Mouse (Mus musculus): ENCODE measurements around the gene Mmd2. TPM values are rescaled to one million over a fixed set of nuclear protein-coding genes. Genes with fewer than 3 reads are reported as not detected.

Mmd2 gene
- 3.6 and 4.2 TPM in 2 replicates for polyA plus RNA-seq (2015; fragmentation: Nextera tagmentation; extraction: Ambion mirVana)

- Histone ChIP-seq H3K36me3 (no peaks in the 10 kb centered on the region), H3K27me3 (replicated peaks) (0 out of 2 replicates have a peak, but pooled peaks cover 7% of the 10 kb centered on the region), H3K4me2 (peak within 1 kb of the TSS; percentile 75), H3K9ac (no peak within 1 kb of the TSS; the same call in 1 of the 2 replicates), H3K4me3 (replicated peaks) (peak within 1 kb of the TSS; percentile 39), H3K4me1 (0 out of 2 replicates have a peak, but pooled peaks cover 3% of the 10 kb centered on the region), H3K9me3 (no peaks in the 10 kb centered on the region), H3K27ac (no peak within 1 kb of the TSS)
- 4% methylated on average over 42 of the region's 42 CpGs for WGBS
- peak; percentile 53; the same call in 1 of the 2 replicates for ATAC-seq (ENCODE audit: insufficient read depth, low FRiP score, low read depth)
These were observed at the start of gene Mmd2 for GRCm38 (mm10) chr5:142608259-142608988. Gene Mmd2 (minus strand): TSS chr5:142608800.

- WGBS, result 71% methylated on average over 4 of the region's 4 CpGs
- no peak overlapping the region for H3K4me2 ChIP-seq
- no peak overlapping the region for H3K27ac ChIP-seq
- no peak for ATAC-seq (ENCODE audit: insufficient read depth, low FRiP score, low read depth)
- no peak overlapping the region for H3K9ac ChIP-seq
- H3K4me1 ChIP-seq, result peaks cover 4% of the 10 kb centered on the region; the same call in 1 of the 2 replicates
- H3K4me3 ChIP-seq (replicated peaks), result no peak overlapping the region
- H3K27me3 ChIP-seq (replicated peaks), result no peaks in the 10 kb centered on the region
- no peaks in the 10 kb centered on the region for H3K9me3 ChIP-seq
- peaks cover 13% of the 10 kb centered on the region; the same call in 1 of the 2 replicates for H3K36me3 ChIP-seq
These were observed 43.7 kb upstream of the Mmd2 start for GRCm38 (mm10) chr5:142652266-142652665.

GRCm38 (mm10) chr5:142650794-142651497, 42.3 kb upstream of the Mmd2 start:
- Histone ChIP-seq H3K36me3 (peaks cover 2% of the 10 kb centered on the region; the same call in 1 of the 2 replicates), H3K4me3 (replicated peaks) (no peak overlapping the region), H3K27ac (no peak overlapping the region), H3K4me2 (no peak overlapping the region), H3K9me3 (no peaks in the 10 kb centered on the region), H3K4me1 (peaks cover 4% of the 10 kb centered on the region; the same call in 1 of the 2 replicates), H3K27me3 (replicated peaks) (no peaks in the 10 kb centered on the region), H3K9ac (no peak overlapping the region)
- ATAC-seq (ENCODE audit: insufficient read depth, low FRiP score, low read depth), result peak; percentile 85
- 52% methylated on average over 6 of the region's 6 CpGs for WGBS

DNA sequence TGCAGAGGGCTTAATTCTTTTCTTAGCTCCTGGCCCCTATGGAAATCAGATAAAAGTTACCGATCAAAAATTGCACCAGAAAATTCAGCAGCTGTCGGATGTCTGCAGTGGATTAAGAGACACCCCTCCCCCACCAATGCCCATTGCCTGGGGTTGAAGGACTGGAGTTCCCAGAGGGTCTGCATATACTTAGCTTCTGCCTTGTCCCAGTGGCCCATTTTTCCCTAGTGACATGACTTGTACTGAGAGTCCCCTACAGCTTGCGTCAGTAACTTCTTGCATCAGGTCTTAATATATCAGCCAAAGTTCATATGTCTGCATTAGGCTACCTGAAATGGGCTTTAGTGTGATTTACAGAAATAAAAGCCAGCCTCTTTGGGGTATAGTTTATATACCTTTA, 41.8 kb upstream of the Mmd2 start:
- H3K27ac ChIP-seq, result peak overlapping the region; percentile 1; the same call in 1 of the 2 replicates
- no peak overlapping the region for H3K4me2 ChIP-seq
- ATAC-seq (ENCODE audit: insufficient read depth, low FRiP score, low read depth), result no peak
- H3K4me3 ChIP-seq (replicated peaks), result no peak overlapping the region
- no peaks in the 10 kb centered on the region for H3K27me3 ChIP-seq (replicated peaks)
- WGBS, result 45% methylated on average over 3 of the region's 3 CpGs
- H3K9me3 ChIP-seq, result no peaks in the 10 kb centered on the region
- peaks cover 4% of the 10 kb centered on the region; the same call in 1 of the 2 replicates for H3K4me1 ChIP-seq
- H3K36me3 ChIP-seq, result no peaks in the 10 kb centered on the region
- H3K9ac ChIP-seq, result no peak overlapping the region

DNA sequence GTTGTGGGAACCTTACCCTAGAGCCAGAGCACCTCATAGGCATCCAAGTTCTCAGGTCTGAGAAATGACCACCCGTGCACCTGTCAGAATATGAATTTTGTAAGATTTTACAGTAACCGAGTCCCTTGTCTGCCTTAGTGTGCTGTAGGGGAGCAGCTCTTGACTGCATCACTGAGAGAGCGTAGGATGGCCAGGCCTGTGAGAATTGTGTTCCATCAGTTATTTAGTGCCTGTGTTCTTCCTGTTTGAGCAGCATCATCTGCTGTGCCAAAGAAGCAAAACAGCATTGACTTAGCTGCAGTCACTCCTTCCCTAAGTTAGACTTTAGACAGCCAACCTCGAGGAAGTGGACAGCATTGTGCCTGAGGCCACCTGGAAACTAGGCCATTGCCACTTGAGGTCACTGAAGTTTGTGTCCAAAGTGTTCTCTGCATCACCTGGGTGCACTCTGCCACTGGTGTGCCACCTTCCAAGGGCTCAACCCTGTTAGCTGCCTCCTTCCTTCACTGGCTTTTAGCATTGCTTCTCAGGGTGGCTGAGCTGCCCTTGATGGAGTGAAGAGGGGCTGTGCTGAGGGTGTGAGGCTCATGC, 41.0 kb upstream of the Mmd2 start:
- 90% methylated on average over 4 of the region's 4 CpGs for WGBS
- Histone ChIP-seq H3K27ac (no peak overlapping the region), H3K9ac (no peak overlapping the region), H3K4me2 (no peak overlapping the region), H3K4me1 (peaks cover 4% of the 10 kb centered on the region; the same call in 1 of the 2 replicates), H3K4me3 (replicated peaks) (no peak overlapping the region), H3K9me3 (no peaks in the 10 kb centered on the region), H3K27me3 (replicated peaks) (no peaks in the 10 kb centered on the region), H3K36me3 (no peaks in the 10 kb centered on the region)
- ATAC-seq (ENCODE audit: insufficient read depth, low FRiP score, low read depth), result no peak

- H3K27me3 ChIP-seq (replicated peaks), result no peaks in the 10 kb centered on the region
- no peak overlapping the region for H3K4me3 ChIP-seq (replicated peaks)
- 74% methylated on average over 7 of the region's 7 CpGs for WGBS
- no peak overlapping the region for H3K9ac ChIP-seq
- no peak overlapping the region for H3K4me2 ChIP-seq
- no peaks in the 10 kb centered on the region for H3K36me3 ChIP-seq
- ATAC-seq (ENCODE audit: insufficient read depth, low FRiP score, low read depth), result no peak
- peaks cover 4% of the 10 kb centered on the region; the same call in 1 of the 2 replicates for H3K4me1 ChIP-seq
- no peaks in the 10 kb centered on the region for H3K9me3 ChIP-seq
- H3K27ac ChIP-seq, result no peak overlapping the region
These were observed 39.6 kb upstream of the Mmd2 start for GRCm38 (mm10) chr5:142648162-142648561.

GRCm38 (mm10) chr5:142641331-142642051, 32.9 kb upstream of the Mmd2 start:
- Histone ChIP-seq H3K9ac (no peak overlapping the region), H3K27ac (no peak overlapping the region), H3K9me3 (no peaks in the 10 kb centered on the region), H3K36me3 (peaks cover 9% of the 10 kb centered on the region; the same call in 1 of the 2 replicates), H3K4me1 (no peaks in the 10 kb centered on the region), H3K27me3 (replicated peaks) (no peaks in the 10 kb centered on the region), H3K4me2 (no peak overlapping the region), H3K4me3 (replicated peaks) (no peak overlapping the region)
- no peak for ATAC-seq (ENCODE audit: insufficient read depth, low FRiP score, low read depth)
- 90% methylated on average over 6 of the region's 6 CpGs for WGBS

GRCm38 (mm10) chr5:142640088-142640487, 31.5 kb upstream of the Mmd2 start:
- H3K36me3 ChIP-seq, result peaks cover 9% of the 10 kb centered on the region; the same call in 1 of the 2 replicates
- H3K4me3 ChIP-seq (replicated peaks), result no peak overlapping the region
- ATAC-seq (ENCODE audit: insufficient read depth, low FRiP score, low read depth), result no peak
- WGBS, result 82% methylated on average over 5 of the region's 5 CpGs
- H3K27me3 ChIP-seq (replicated peaks), result no peaks in the 10 kb centered on the region
- no peaks in the 10 kb centered on the region for H3K9me3 ChIP-seq
- no peak overlapping the region for H3K27ac ChIP-seq
- H3K9ac ChIP-seq, result no peak overlapping the region
- no peaks in the 10 kb centered on the region for H3K4me1 ChIP-seq
- H3K4me2 ChIP-seq, result no peak overlapping the region

- WGBS, result 92% methylated on average over 5 of the region's 5 CpGs
- no peak overlapping the region for H3K9ac ChIP-seq
- no peaks in the 10 kb centered on the region for H3K4me1 ChIP-seq
- H3K27me3 ChIP-seq (replicated peaks), result no peaks in the 10 kb centered on the region
- no peak overlapping the region for H3K4me3 ChIP-seq (replicated peaks)
- H3K9me3 ChIP-seq, result no peaks in the 10 kb centered on the region
- peak; percentile 80 for ATAC-seq (ENCODE audit: insufficient read depth, low FRiP score, low read depth)
- H3K27ac ChIP-seq, result no peak overlapping the region
- no peak overlapping the region for H3K4me2 ChIP-seq
- H3K36me3 ChIP-seq, result peaks cover 13% of the 10 kb centered on the region; the same call in 1 of the 2 replicates
These were observed 29.2 kb upstream of the Mmd2 start for GRCm38 (mm10) chr5:142637823-142638222.

GRCm38 (mm10) chr5:142630224-142630623, 21.6 kb upstream of the Mmd2 start:
- ATAC-seq (ENCODE audit: insufficient read depth, low FRiP score, low read depth), result no peak
- Histone ChIP-seq H3K4me3 (replicated peaks) (peak overlapping the region; percentile 84), H3K4me2 (peak overlapping the region; percentile 84), H3K36me3 (peaks cover 4% of the 10 kb centered on the region; the same call in 1 of the 2 replicates), H3K9me3 (no peaks in the 10 kb centered on the region), H3K9ac (peak overlapping the region; percentile 86), H3K27ac (peak overlapping the region; percentile 81; the same call in 1 of the 2 replicates), H3K4me1 (peaks cover 11% of the 10 kb centered on the region), H3K27me3 (replicated peaks) (no peaks in the 10 kb centered on the region)
- WGBS, result 7% methylated on average over 6 of the region's 6 CpGs

- H3K36me3 ChIP-seq, result peaks cover 4% of the 10 kb centered on the region; the same call in 1 of the 2 replicates
- no peak for ATAC-seq (ENCODE audit: insufficient read depth, low FRiP score, low read depth)
- WGBS, result 1% methylated on average over 40 of the region's 41 CpGs
- peak overlapping the region; percentile 81 for H3K27ac ChIP-seq
- no peaks in the 10 kb centered on the region for H3K27me3 ChIP-seq (replicated peaks)
- H3K9ac ChIP-seq, result peak overlapping the region; percentile 86
- peak overlapping the region; percentile 84 for H3K4me2 ChIP-seq
- peak overlapping the region; percentile 84 for H3K4me3 ChIP-seq (replicated peaks)
- H3K9me3 ChIP-seq, result no peaks in the 10 kb centered on the region
- H3K4me1 ChIP-seq, result peaks cover 11% of the 10 kb centered on the region
These were observed 21.0 kb upstream of the Mmd2 start for GRCm38 (mm10) chr5:142629663-142630025.

Measured in stomach, embryonic 15.5 days (tissue).